Mouse (Mus musculus): ENCODE results near the gene Olfr1535. TPM values are rescaled to one million over a fixed set of nuclear protein-coding genes. Genes with fewer than 3 reads are reported as not detected.

Olfr1535 gene
- polyA plus RNA-seq, 1 experiment from 2014 or later, result not detected

Other genes with a start within 250 kb of the Olfr1535 start
- not detected in 2 replicates for gene Gpx6, start 247.8 kb downstream of the Olfr1535 start, polyA plus RNA-seq (2014; fragmentation: Nextera tagmentation; extraction: Ambion mirVana)
- gene Olfr1367, start 213.0 kb downstream of the Olfr1535 start, polyA plus RNA-seq (2014; fragmentation: Nextera tagmentation; extraction: Ambion mirVana), result not detected in 2 replicates
- gene Zscan12, start 197.1 kb downstream of the Olfr1535 start, polyA plus RNA-seq (2014; fragmentation: Nextera tagmentation; extraction: Ambion mirVana), result 14.7 and 15.0 TPM in 2 replicates
- 78.3 and 80.5 TPM in 2 replicates for gene Zkscan3, start 157.1 kb downstream of the Olfr1535 start, polyA plus RNA-seq (2014; fragmentation: Nextera tagmentation; extraction: Ambion mirVana)
- 3.5 and 3.7 TPM in 2 replicates for gene Pgbd1, start 118.8 kb downstream of the Olfr1535 start, polyA plus RNA-seq (2014; fragmentation: Nextera tagmentation; extraction: Ambion mirVana)
- 10.4 TPM in 2 replicates for gene Zscan26, start 106.2 kb downstream of the Olfr1535 start, polyA plus RNA-seq (2014; fragmentation: Nextera tagmentation; extraction: Ambion mirVana)
- gene Nkapl, start 91.4 kb downstream of the Olfr1535 start, polyA plus RNA-seq (2014; fragmentation: Nextera tagmentation; extraction: Ambion mirVana), result 3.8 TPM in 2 replicates
- gene Zkscan4, start 81.0 kb downstream of the Olfr1535 start, polyA plus RNA-seq (2014; fragmentation: Nextera tagmentation; extraction: Ambion mirVana), result 7.5 and 8.2 TPM in 2 replicates
- not detected in 2 replicates for gene Gm10065, start 80.5 kb downstream of the Olfr1535 start, polyA plus RNA-seq (2014; fragmentation: Nextera tagmentation; extraction: Ambion mirVana)
- gene AK157302, start 64.7 kb downstream of the Olfr1535 start, polyA plus RNA-seq (2014; fragmentation: Nextera tagmentation; extraction: Ambion mirVana), result 0.36 and 0.78 TPM in 2 replicates
- 5.1 and 6.2 TPM in 2 replicates for gene Gm11273, start 58.5 kb downstream of the Olfr1535 start, polyA plus RNA-seq (2014; fragmentation: Nextera tagmentation; extraction: Ambion mirVana)
- gene Zkscan8, start 28.8 kb downstream of the Olfr1535 start, polyA plus RNA-seq (2014; fragmentation: Nextera tagmentation; extraction: Ambion mirVana), result 7.3 and 8.6 TPM in 2 replicates
- gene Olfr1366, start 17.1 kb downstream of the Olfr1535 start, polyA plus RNA-seq (2014; fragmentation: Nextera tagmentation; extraction: Ambion mirVana), result 0.10 and 0.20 TPM in 2 replicates
- not detected in 2 replicates for gene Olfr1364, start 21.9 kb upstream of the Olfr1535 start, polyA plus RNA-seq (2014; fragmentation: Nextera tagmentation; extraction: Ambion mirVana)
- gene Olfr1362, start 54.1 kb upstream of the Olfr1535 start, polyA plus RNA-seq (2014; fragmentation: Nextera tagmentation; extraction: Ambion mirVana), result not detected in 2 replicates
- gene Olfr11, start 82.6 kb upstream of the Olfr1535 start, polyA plus RNA-seq (2014; fragmentation: Nextera tagmentation; extraction: Ambion mirVana), result not detected in 2 replicates
- gene Olfr1361, start 103.5 kb upstream of the Olfr1535 start, polyA plus RNA-seq (2014; fragmentation: Nextera tagmentation; extraction: Ambion mirVana), result not detected in 2 replicates
- not detected in 2 replicates for gene Olfr1360, start 117.5 kb upstream of the Olfr1535 start, polyA plus RNA-seq (2014; fragmentation: Nextera tagmentation; extraction: Ambion mirVana)
- not detected in 2 replicates for gene Olfr1359, start 138.2 kb upstream of the Olfr1535 start, polyA plus RNA-seq (2014; fragmentation: Nextera tagmentation; extraction: Ambion mirVana)
- 3.7 and 4.2 TPM in 2 replicates for gene Hist1h2bl, start 156.2 kb upstream of the Olfr1535 start, polyA plus RNA-seq (2014; fragmentation: Nextera tagmentation; extraction: Ambion mirVana)
- 13.2 and 45.9 TPM in 2 replicates for gene Hist1h2ai, start 156.5 kb upstream of the Olfr1535 start, polyA plus RNA-seq (2014; fragmentation: Nextera tagmentation; extraction: Ambion mirVana)
- 7.3 and 11.0 TPM in 2 replicates for gene Hist1h3h, start 157.8 kb upstream of the Olfr1535 start, polyA plus RNA-seq (2014; fragmentation: Nextera tagmentation; extraction: Ambion mirVana)
- 2.5 and 3.9 TPM in 2 replicates for gene Hist1h2bm, start 162.2 kb upstream of the Olfr1535 start, polyA plus RNA-seq (2014; fragmentation: Nextera tagmentation; extraction: Ambion mirVana)
- 1.7 TPM in 2 replicates for gene Hist1h4j, start 175.2 kb upstream of the Olfr1535 start, polyA plus RNA-seq (2014; fragmentation: Nextera tagmentation; extraction: Ambion mirVana)
- gene Hist1h4k, start 190.6 kb upstream of the Olfr1535 start, polyA plus RNA-seq (2014; fragmentation: Nextera tagmentation; extraction: Ambion mirVana), result 2.7 and 4.6 TPM in 2 replicates
- 3.4 and 10.8 TPM in 2 replicates for gene Hist1h2ak, start 193.9 kb upstream of the Olfr1535 start, polyA plus RNA-seq (2014; fragmentation: Nextera tagmentation; extraction: Ambion mirVana)
- gene Hist1h2bn, start 194.2 kb upstream of the Olfr1535 start, polyA plus RNA-seq (2014; fragmentation: Nextera tagmentation; extraction: Ambion mirVana), result 0.90 and 2.5 TPM in 2 replicates
- 11.0 and 11.1 TPM in 2 replicates for gene Hist1h1b, start 220.7 kb upstream of the Olfr1535 start, polyA plus RNA-seq (2014; fragmentation: Nextera tagmentation; extraction: Ambion mirVana)
- gene Hist1h3i, start 223.5 kb upstream of the Olfr1535 start, polyA plus RNA-seq (2014; fragmentation: Nextera tagmentation; extraction: Ambion mirVana), result 108 and 166 TPM in 2 replicates
- 6.6 TPM in 1 of 2 replicates, not detected in the other for gene Hist1h2an, start 227.3 kb upstream of the Olfr1535 start, polyA plus RNA-seq (2014; fragmentation: Nextera tagmentation; extraction: Ambion mirVana)
- 0.84 and 1.5 TPM in 2 replicates for gene Hist1h2bp, start 227.6 kb upstream of the Olfr1535 start, polyA plus RNA-seq (2014; fragmentation: Nextera tagmentation; extraction: Ambion mirVana)